Mouse (Mus musculus) stomach, embryonic 14.5 days (tissue): Measurements from ENCODE around the gene Phldb1. TPM values are rescaled to one million over a fixed set of nuclear protein-coding genes. Genes with fewer than 3 reads are reported as not detected.
A peak's percentile ranks its signal among the peaks of the same experiment; 100 is the strongest.

Source experiments
- ATAC-seq: fragments of 200-750 bp; cut with Nextera tagmentation; 2 replicates; pipeline ENCODE4 v1.8.0; 2017; ENCODE audit warnings: low read depth, moderate TSS enrichment; ENCODE audit not compliant: insufficient number of reproducible peaks, insufficient read depth, low FRiP score
- H3K27ac ChIP-seq: fragments of 300-500 bp; sonication (generic); 2 replicates; pipeline ENCODE4 v1.5.1; 2014; ENCODE audit warnings: mild to moderate bottlenecking, low read length, moderate library complexity, mixed read lengths
- H3K27me3 ChIP-seq: fragments of 300-500 bp; sonication (generic); 2 replicates; pipeline ENCODE4 v1.6.1; 2014; ENCODE audit warnings: low read length, control low read depth, mixed read lengths; ENCODE audit not compliant: control insufficient read depth, insufficient read depth
- H3K36me3 ChIP-seq: fragments of 300-500 bp; sonication (generic); 2 replicates; pipeline ENCODE4 v1.6.1; 2014; ENCODE audit warnings: mild to moderate bottlenecking, control low read depth, low read length, moderate library complexity, mixed read lengths; ENCODE audit not compliant: control insufficient read depth, insufficient read depth
- H3K4me1 ChIP-seq: fragments of 300-500 bp; sonication (generic); 2 replicates; pipeline ENCODE4 v1.6.1; 2014; ENCODE audit warnings: low read length, control low read depth, mixed read lengths; ENCODE audit not compliant: control insufficient read depth, insufficient read depth
- H3K4me2 ChIP-seq: fragments of 300-500 bp; sonication (generic); replicated peaks from 2 replicates; pipeline ENCODE4 v1.6.1; 2014; ENCODE audit warnings: low read depth, low read length, control low read depth
- H3K4me3 ChIP-seq: fragments of 300-500 bp; sonication (generic); 2 replicates; pipeline ENCODE4 v1.5.1; 2014; ENCODE audit warnings: low read depth, low read length, control low read depth
- H3K9ac ChIP-seq: fragments of 300-500 bp; sonication (generic); replicated peaks from 2 replicates; pipeline ENCODE4 v1.6.1; 2014; ENCODE audit warnings: low read depth, mild to moderate bottlenecking, control low read depth, low read length, moderate library complexity, mixed read lengths
- H3K9me3 ChIP-seq: fragments of 300-500 bp; sonication (generic); 2 replicates; pipeline ENCODE4 v1.6.1; 2016; ENCODE audit warnings: low read depth, low read length, control low read depth; ENCODE audit not compliant: control insufficient read depth
- WGBS: fragments of 180-500 bp; shearing (Covaris S2); extraction: QIAGEN DNeasy Blood & Tissue Kit; methylation state at CpG from one replicate; pipeline ENCODE4 v1.1.7; 2014; 5-methylcytosine and 5-hydroxymethylcytosine counted together
- polyA plus RNA-seq: library from polyadenylated mRNA; unstranded; fragments of >200 nt; fragmentation: Nextera tagmentation; extraction: Ambion mirVana; gene quantifications from 2 replicates; pipeline ENCODE4 v1.2.1, GENCODE M21; 2014

Gene Phldb1
- polyA plus RNA-seq, 1 experiment from 2014 or later: 26.7 TPM

DNA sequence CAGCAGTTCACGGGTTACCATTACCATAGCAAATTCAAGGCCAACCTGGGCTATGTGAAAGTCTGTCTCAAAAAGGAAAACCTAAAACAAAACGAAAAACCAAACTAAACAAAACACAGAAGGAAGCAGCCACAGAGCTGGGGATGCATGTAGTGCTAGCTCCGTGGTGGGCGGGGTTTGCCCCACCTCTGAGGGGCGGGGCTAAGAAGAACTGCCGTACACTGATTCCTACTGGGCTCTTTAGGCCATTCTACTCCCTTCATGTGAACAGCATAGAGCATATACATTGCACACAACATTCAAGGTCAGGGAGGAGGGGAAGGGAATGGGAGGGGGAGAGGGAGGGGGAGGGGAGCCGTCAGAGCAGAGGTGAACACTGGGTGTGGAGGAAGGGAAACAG lies 44.4 kb downstream of the Phldb1 start:
- Histone ChIP-seq H3K9ac (no peak overlapping the region), H3K27ac (no peak overlapping the region), H3K4me3 (no peak overlapping the region), H3K4me1 (peaks cover 6% of the 10 kb centered on the region; the same call in 1 of the 2 replicates), H3K27me3 (no peaks in the 10 kb centered on the region), H3K4me2 (no peak overlapping the region), H3K9me3 (no peaks in the 10 kb centered on the region), H3K36me3 (peaks cover 63% of the 10 kb centered on the region)
- 42% methylated on average over 7 of the region's 7 CpGs for WGBS
- 0 out of 2 replicates have a peak, but pooled peaks have one; percentile 20 for ATAC-seq

DNA sequence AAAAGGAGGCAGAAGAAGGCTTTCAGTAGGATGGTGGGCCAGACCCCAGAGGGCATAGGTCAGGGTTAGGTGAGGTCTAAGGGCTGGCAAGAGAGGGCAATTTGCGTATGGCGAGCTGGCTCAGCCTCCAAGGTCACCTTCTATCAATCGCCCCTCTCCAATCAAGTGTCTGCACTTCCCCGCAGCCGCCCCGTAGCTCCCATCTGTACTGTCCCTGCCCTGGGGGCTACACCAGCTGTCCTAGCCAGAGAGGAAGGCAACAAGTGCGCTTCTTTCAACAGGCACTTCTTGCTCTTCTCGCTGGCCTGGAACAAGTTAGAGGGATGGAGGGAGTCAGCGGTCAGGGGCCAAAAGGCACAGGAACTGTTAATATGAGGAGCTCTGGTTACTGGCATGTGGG lies 47.0 kb downstream of the Phldb1 start:
- H3K4me1 ChIP-seq: peaks cover 6% of the 10 kb centered on the region; the same call in 1 of the 2 replicates
- no peak overlapping the region for H3K4me3 ChIP-seq
- WGBS: 72% methylated on average over 9 of the region's 9 CpGs
- H3K36me3 ChIP-seq: peaks cover 42% of the 10 kb centered on the region
- ATAC-seq: no peak
- no peak overlapping the region for H3K9ac ChIP-seq
- H3K4me2 ChIP-seq: no peak overlapping the region
- H3K27me3 ChIP-seq: no peaks in the 10 kb centered on the region
- H3K9me3 ChIP-seq: no peaks in the 10 kb centered on the region
- no peak overlapping the region for H3K27ac ChIP-seq

DNA sequence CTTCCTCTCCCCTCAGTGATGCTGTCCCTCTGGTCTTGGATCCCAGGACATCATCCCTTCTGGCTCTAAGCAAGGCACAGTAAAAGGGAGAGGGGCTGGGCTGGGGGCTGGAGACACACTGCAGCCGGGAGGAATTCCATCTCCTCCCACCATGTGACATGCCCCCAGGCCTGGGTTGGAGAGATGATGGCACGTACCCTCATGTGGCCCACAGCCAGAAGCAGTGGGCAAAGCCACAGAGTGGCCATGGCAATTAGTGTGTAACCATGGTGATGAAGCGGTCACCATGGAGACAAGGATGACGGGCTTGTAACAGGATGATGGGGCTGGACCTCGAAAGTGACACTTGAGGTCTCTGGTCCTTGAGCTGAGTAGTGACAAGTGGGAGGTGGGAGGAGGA lies 48.4 kb downstream of the Phldb1 start:
- H3K9ac ChIP-seq: no peak overlapping the region

DNA sequence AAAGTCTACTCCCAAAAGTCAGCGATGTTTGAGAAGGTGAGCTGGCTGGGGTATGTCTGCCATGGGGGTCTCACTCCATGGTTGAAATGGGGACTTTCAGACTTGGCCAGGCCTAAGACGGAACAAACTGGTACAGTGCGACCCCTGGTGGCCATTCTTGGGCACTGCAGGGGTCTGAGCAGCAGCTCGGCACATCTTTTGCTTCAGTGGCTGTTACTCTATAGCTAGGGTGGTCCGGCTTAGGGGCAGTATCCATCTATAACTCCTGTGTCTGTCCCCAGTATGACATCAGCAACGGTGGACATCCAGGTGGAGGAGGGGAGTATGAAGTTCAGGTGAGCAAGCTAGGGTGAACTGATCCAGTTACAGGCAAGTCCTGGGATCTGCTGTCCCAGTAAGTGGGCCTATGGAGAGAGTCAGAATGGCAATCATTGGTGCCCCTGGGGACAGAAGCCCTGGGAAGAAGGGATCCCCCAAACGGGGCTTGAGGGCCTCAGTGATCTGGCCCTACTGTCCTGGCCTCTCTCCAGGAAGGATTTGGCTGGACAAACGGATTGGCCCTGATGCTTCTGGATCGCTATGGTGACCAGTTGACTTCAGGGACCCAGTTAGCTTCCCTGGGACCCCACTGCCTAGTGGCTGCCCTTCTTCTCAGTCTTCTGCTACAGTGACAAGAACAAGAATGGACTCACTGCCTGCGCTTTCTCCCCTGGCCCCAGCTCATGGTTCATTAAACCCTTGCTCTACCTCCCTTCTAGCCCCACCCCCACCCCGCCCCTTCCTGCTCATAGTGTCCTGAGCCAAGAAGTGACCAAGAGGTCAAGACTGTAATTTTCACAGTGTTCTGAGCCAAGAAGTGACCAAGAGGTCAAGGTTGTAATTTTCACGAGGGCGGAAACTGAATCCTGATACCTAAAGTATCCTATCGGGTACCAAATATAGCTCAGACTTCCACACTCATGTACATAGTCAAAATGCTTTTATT lies 49.4 kb downstream of the Phldb1 start:
- no peak overlapping the region for H3K9ac ChIP-seq
- no peaks in the 10 kb centered on the region for H3K27me3 ChIP-seq
- 40% methylated on average over 14 of the region's 14 CpGs for WGBS
- peaks cover under 1% of the 10 kb centered on the region; the same call in 1 of the 2 replicates for H3K4me1 ChIP-seq
- H3K9me3 ChIP-seq: no peaks in the 10 kb centered on the region
- H3K4me3 ChIP-seq: no peak overlapping the region
- H3K27ac ChIP-seq: no peak overlapping the region
- no peak overlapping the region for H3K4me2 ChIP-seq
- ATAC-seq: peak; percentile 64; the same call in 1 of the 2 replicates
- peaks cover 31% of the 10 kb centered on the region for H3K36me3 ChIP-seq

More for the DNA sequence above, 48.4 kb downstream of the Phldb1 start:
- no peak for ATAC-seq
- 73% methylated on average over 5 of the region's 5 CpGs for WGBS
- Histone ChIP-seq H3K9me3 (no peaks in the 10 kb centered on the region), H3K36me3 (peaks cover 31% of the 10 kb centered on the region), H3K4me2 (no peak overlapping the region), H3K4me1 (peaks cover 6% of the 10 kb centered on the region; the same call in 1 of the 2 replicates), H3K4me3 (no peak overlapping the region), H3K27ac (no peak overlapping the region), H3K27me3 (no peaks in the 10 kb centered on the region)

DNA sequence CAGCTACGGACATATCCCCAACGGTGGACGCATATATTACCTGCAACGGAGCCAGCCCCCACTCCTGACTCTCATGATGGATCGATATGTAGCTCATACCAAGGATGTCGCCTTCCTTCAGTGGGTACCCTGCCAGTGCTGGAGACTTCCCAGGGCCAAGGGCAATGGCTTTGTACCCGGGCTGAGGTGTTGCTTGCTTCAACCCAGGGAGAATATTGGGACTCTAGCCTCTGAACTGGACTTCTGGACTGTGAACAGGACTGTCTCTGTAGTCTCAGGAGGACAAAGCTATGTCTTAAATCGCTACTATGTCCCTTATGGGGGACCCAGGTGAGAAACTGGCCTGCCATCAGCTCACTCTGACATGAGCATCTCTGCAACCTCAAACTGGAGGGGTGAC lies 52.0 kb downstream of the Phldb1 start:
- no peak overlapping the region for H3K27ac ChIP-seq
- H3K9me3 ChIP-seq: no peaks in the 10 kb centered on the region
- H3K9ac ChIP-seq: no peak overlapping the region
- 83% methylated on average over 8 of the region's 8 CpGs for WGBS
- no peak overlapping the region for H3K4me3 ChIP-seq
- H3K36me3 ChIP-seq: peaks cover 18% of the 10 kb centered on the region; the same call in 1 of the 2 replicates
- H3K4me1 ChIP-seq: no peaks in the 10 kb centered on the region
- no peak for ATAC-seq
- no peaks in the 10 kb centered on the region for H3K27me3 ChIP-seq
- no peak overlapping the region for H3K4me2 ChIP-seq

DNA sequence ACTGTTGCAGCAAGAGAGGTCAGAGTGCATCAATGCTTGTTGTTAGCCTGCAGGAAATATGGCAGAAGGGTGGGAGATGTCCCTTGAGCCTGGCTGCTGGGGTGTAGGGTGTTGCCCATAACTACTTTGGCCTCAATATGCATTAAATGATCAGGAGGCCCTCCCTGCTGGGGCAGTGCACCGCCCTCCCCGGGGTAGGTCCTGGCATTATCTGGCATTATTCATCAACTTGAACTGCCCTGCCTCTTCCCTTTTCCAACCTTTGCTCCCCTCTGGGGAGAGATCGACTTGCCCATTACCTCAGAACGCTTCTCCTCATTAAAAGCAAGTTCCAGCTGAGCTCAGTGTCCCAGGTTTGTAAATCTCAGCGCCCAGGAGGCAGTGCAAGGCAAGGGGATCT lies 55.4 kb downstream of the Phldb1 start:
- WGBS: 81% methylated on average over 5 of the region's 5 CpGs
- no peaks in the 10 kb centered on the region for H3K9me3 ChIP-seq
- no peaks in the 10 kb centered on the region for H3K27me3 ChIP-seq

DNA sequence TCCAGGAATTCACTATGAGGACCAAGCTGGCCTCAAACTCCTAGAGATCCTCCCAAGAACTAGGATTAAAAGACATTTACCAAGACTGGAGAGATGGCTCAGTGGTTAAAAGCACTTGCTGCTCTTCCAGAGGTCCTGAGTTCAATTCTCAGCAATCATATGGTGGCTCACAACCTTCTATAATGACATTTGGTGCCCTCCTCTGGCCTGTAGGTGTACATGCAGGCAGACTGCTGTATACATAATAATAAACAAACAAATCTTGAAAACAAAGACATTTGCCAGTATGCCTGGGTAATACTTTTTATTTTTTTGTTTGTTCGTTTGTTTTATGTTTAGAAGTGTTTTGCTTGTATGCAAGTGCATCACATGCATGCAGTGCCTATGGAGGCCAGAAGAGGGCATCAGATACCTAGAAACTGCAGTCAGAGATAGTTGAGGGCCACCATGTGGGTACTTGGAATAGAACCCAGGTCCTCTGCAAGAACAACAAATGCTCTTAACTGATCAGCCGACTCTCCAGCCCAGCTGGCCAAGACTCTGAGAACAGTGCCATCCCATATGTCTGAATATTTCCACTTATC lies 56.6 kb downstream of the Phldb1 start:
- no peaks in the 10 kb centered on the region for H3K4me1 ChIP-seq

More for the DNA sequence above, 55.4 kb downstream of the Phldb1 start:
- no peak overlapping the region for H3K4me3 ChIP-seq
- H3K27ac ChIP-seq: no peak overlapping the region
- no peak for ATAC-seq
- H3K4me2 ChIP-seq: no peak overlapping the region
- H3K9ac ChIP-seq: no peak overlapping the region
- H3K36me3 ChIP-seq: no peaks in the 10 kb centered on the region
- no peaks in the 10 kb centered on the region for H3K4me1 ChIP-seq

DNA sequence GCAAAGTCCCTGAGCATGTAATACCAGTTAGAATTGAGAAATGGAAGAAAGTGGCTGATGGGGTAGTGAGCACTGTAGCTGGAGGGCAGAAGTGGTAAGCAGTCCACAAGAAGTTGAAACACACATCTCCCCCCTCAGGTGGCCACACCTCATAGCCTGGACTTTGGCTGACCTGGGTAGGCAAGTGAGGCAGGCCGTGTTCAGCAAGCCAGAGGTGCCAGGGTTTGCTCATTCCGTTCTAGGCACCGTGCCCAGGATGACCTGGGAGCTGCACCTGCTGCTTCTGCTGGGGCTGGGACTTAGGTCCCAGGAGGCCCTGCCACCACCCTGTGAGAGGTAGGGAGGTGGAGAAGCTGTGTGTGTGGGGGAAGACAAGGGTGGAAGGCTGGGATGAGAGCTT lies 62.0 kb downstream of the Phldb1 start, which contains the start of gene Treh:
Treh (plus strand) TSS at position 229 of the 400 bp plus-strand sequence.
- no peaks in the 10 kb centered on the region for H3K27me3 ChIP-seq
- H3K4me3 ChIP-seq: no peak within 1 kb of the TSS
- H3K36me3 ChIP-seq: no peaks in the 10 kb centered on the region
- H3K9ac ChIP-seq: no peak within 1 kb of the TSS
- no peaks in the 10 kb centered on the region for H3K9me3 ChIP-seq
- H3K4me2 ChIP-seq: no peak within 1 kb of the TSS
- H3K4me1 ChIP-seq: no peaks in the 10 kb centered on the region
- ATAC-seq: no peak
- WGBS: 77% methylated on average over 3 of the region's 3 CpGs
- no peak within 1 kb of the TSS for H3K27ac ChIP-seq

More for the DNA sequence above, 56.6 kb downstream of the Phldb1 start:
- H3K4me3 ChIP-seq: no peak overlapping the region
- no peak overlapping the region for H3K4me2 ChIP-seq
- no peaks in the 10 kb centered on the region for H3K36me3 ChIP-seq
- H3K9ac ChIP-seq: no peak overlapping the region
- no peaks in the 10 kb centered on the region for H3K27me3 ChIP-seq
- H3K9me3 ChIP-seq: no peaks in the 10 kb centered on the region
- H3K27ac ChIP-seq: no peak overlapping the region
- WGBS: 87% methylated on average over 2 of the region's 2 CpGs
- ATAC-seq: no peak
